Mouse (Mus musculus) liver, adult 2 months (tissue): ENCODE results near the gene Insyn1.

ENCODE experiments used
- CTCF ChIP-seq: fragments of 200-500 bp; IDR thresholded peaks from 2 replicates; pipeline ENCODE4 v1.5.1; 2011; ENCODE audit warnings: low read depth, low read length, control low read depth
- POLR2A ChIP-seq: fragments of 200-500 bp; IDR thresholded peaks from 2 replicates; pipeline ENCODE4 v1.6.1; 2011; ENCODE audit warnings: low read length, control low read depth; ENCODE audit not compliant: insufficient read depth; ENCODE audit errors: extremely low read depth

DNA sequence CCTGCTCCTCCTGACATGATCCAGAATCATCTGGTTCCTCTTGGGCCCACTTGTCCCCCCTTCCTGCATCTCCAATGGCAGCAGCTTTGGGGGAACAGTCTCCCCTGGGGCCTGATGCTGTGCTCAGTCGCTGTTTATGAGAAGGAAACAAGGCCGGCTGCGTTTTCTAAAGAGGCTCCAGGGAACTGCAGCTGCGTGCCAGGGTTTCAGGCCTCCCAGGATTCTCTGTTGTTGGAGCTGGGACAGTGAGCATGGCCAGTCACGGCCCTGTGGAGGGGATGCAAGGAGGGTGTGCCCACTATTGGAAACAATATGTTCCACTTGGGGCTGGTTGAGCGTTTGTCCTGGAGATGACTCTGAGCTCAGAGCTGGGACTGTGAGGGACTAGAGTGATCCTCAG lies 17.9 kb upstream of the Insyn1 start:
- TF ChIP-seq CTCF (no peak), POLR2A (no peak)
